Mouse (Mus musculus): Measurements from ENCODE around the gene E4f1. TPM values are rescaled to one million over a fixed set of nuclear protein-coding genes. Genes with fewer than 3 reads are reported as not detected.
A peak's percentile ranks its signal among the peaks of the same experiment; 100 is the strongest.

E4f1 gene
- polyA plus RNA-seq, 1 experiment from 2014 or later: 50.5 TPM

DNA sequence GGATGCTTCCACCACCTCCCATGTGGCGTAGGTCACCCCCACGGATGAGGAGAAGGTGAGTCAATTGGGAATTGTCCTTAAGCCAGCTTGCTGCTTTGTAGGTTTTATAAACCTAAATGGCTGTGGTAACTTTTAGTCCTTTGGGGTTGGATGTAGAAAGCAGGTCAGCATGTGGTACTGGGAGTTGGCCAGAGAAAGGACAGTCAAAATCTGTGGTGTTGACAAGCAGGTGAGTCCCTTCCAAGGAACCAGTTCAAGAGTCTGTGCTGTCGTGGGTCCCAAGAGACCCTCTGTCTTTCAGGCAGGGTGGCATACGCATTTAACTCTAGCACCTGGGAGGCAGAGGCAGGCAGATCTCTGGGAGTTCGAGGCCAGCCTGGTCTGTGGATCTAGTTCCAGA, 45.6 kb downstream of the E4f1 start:
- peaks cover 16% of the 10 kb centered on the region for H3K4me1 ChIP-seq (replicated peaks)
- no peak overlapping the region for H3K27ac ChIP-seq (replicated peaks)
- no peak overlapping the region for H3K9ac ChIP-seq
- no peak overlapping the region for H3K4me3 ChIP-seq
- H3K9me3 ChIP-seq: no peaks in the 10 kb centered on the region
- no peaks in the 10 kb centered on the region for H3K27me3 ChIP-seq
- no peak overlapping the region for H3K4me2 ChIP-seq
- 94% methylated on average over 5 of the region's 5 CpGs for WGBS
- no peak for ATAC-seq (ENCODE audit: low FRiP score, low read depth)
- H3K36me3 ChIP-seq: peaks cover 52% of the 10 kb centered on the region

DNA sequence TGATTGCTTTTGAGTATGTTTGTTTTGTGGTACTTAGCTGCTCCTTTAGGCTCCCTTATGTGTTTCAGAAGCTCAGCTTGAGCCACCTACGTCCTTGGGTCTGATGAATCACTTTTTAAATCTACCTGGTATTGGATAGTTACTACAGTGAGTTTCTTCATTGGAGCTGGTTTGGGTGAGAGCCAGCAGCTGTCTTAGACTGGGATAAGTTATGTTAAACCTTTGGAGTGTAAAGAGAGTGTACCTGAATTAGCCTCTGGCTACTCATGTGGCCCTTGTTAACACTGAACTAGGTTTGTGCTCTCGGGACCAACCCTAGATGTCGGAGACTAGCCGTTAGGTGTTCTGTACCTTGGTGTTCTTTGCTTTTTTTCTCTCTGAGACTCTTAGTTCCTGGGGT, 47.0 kb downstream of the E4f1 start:
- no peak for ATAC-seq (ENCODE audit: low FRiP score, low read depth)
- Histone ChIP-seq H3K36me3 (peaks cover 63% of the 10 kb centered on the region), H3K9ac (no peak overlapping the region), H3K4me2 (no peak overlapping the region), H3K27ac (replicated peaks) (no peak overlapping the region), H3K4me3 (no peak overlapping the region), H3K4me1 (replicated peaks) (peaks cover 12% of the 10 kb centered on the region), H3K9me3 (no peaks in the 10 kb centered on the region), H3K27me3 (no peaks in the 10 kb centered on the region)
- WGBS: 93% methylated on average over 4 of the region's 4 CpGs

DNA sequence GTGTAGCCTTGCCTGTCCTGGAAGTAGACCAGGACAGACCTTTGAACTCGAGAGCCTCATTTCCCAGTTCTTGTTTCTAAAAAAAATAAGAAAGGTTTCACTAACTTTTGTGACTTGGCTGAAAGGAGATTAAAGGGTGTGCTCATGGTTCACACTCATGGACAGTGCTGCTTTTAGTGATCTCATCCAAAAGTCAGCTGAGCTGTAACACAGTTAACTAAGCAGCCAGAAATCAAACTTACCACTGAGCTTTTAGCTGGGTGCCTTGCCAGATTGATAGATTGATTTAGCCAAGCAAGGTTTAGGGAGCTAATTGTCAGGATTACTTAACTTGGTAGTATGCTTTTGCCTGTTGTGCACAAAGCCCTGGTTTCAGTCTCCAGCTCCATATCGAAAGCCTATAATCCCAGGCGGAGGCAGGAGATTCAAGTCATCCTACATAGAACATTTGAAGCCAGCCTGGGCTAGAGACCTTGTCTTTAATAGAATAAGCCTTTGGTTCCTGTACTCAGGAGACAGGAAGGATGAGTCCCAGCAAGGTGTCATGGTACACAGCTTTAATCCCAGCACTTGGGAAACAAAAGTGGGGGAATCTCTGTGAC, 54.0 kb downstream of the E4f1 start:
- H3K9me3 ChIP-seq: no peaks in the 10 kb centered on the region
- no peak for ATAC-seq (ENCODE audit: low FRiP score, low read depth)
- H3K36me3 ChIP-seq: peaks cover 38% of the 10 kb centered on the region
- peaks cover 38% of the 10 kb centered on the region for H3K4me1 ChIP-seq (replicated peaks)
- H3K27ac ChIP-seq (replicated peaks): no peak overlapping the region
- peak overlapping the region; percentile 81 for H3K4me3 ChIP-seq
- H3K9ac ChIP-seq: no peak overlapping the region
- peak overlapping the region; percentile 92 for H3K4me2 ChIP-seq
- no peaks in the 10 kb centered on the region for H3K27me3 ChIP-seq
- WGBS: 85% methylated on average over 3 of the region's 3 CpGs

DNA sequence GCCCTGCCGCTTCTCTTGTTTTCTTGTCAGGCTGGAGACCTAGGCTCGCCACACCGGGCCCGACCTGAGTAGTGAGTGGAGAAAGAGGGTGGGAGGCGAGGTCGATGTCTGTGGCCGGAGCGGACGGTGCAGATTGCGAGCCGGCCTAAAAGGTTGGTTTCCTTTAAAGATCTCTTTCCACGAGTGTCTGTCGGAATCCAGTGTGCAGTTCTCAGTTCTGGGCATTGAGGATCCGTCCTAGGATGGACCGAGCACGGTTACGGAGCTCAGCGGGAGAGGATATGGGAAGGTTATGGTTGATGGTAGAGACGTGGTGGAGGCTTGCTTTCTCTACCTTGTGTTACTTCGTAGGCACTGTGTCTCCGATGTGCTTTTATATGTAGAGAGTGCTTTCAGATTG, 55.1 kb downstream of the E4f1 start:
- peaks cover 35% of the 10 kb centered on the region for H3K36me3 ChIP-seq
- H3K9ac ChIP-seq: peak overlapping the region; percentile 79
- no peaks in the 10 kb centered on the region for H3K9me3 ChIP-seq
- H3K27ac ChIP-seq (replicated peaks): peak overlapping the region; percentile 89
- peak overlapping the region; percentile 81 for H3K4me3 ChIP-seq
- peaks cover 38% of the 10 kb centered on the region for H3K4me1 ChIP-seq (replicated peaks)
- no peaks in the 10 kb centered on the region for H3K27me3 ChIP-seq
- H3K4me2 ChIP-seq: peak overlapping the region; percentile 92
- ATAC-seq (ENCODE audit: low FRiP score, low read depth): no peak
- 0% methylated on average over 21 of the region's 21 CpGs for WGBS

DNA sequence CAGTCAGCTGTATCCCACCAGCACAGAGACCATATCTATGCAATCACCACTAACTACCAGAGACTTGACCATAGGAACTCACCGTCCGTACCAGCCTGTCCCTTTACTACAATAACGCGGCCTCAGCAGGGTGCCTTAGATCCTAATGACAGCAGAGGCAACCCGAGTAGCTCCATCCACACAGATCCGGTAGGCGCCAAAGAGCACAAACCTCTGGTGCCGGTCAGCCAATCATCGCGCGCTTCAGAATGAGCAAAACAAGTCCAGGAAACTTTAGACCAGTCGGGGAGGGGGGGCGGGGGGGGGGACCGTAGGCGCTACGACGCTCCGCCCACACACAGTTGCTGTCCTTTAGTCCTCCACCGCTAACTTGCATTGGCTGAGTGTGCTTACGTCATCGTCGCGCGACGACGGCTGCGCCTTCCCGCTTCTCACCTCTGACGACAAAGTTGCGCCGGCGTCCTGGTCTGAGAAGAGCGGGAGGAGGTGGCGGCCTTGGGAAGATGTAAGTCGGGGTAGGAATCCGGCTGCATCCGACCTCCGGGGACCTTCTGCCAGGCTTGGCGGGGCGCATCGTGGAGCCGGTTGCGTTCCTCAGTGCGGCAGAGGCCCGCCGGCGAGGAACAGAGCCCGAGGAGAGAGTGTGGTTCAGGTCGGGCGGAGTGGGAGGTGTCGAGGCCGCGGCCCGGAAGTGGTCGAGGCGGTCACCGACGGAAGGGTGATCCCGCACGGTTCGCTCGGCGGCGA, 55.7 kb downstream of the E4f1 start, which contains the start of gene Rnps1:
Gene Rnps1 (plus strand): TSS at position 336 of the 747 bp plus-strand sequence.
- peak; percentile 95 for ATAC-seq (ENCODE audit: low FRiP score, low read depth)
- H3K27ac ChIP-seq (replicated peaks): peak within 1 kb of the TSS; percentile 89
- H3K9me3 ChIP-seq: no peaks in the 10 kb centered on the region
- H3K9ac ChIP-seq: peak within 1 kb of the TSS; percentile 79
- H3K4me3 ChIP-seq: peak within 1 kb of the TSS; percentile 81
- no peaks in the 10 kb centered on the region for H3K27me3 ChIP-seq
- peaks cover 35% of the 10 kb centered on the region for H3K36me3 ChIP-seq
- WGBS: under 1% methylated on average over 64 of the region's 64 CpGs
- peaks cover 38% of the 10 kb centered on the region for H3K4me1 ChIP-seq (replicated peaks)
- H3K4me2 ChIP-seq: peak within 1 kb of the TSS; percentile 92

DNA sequence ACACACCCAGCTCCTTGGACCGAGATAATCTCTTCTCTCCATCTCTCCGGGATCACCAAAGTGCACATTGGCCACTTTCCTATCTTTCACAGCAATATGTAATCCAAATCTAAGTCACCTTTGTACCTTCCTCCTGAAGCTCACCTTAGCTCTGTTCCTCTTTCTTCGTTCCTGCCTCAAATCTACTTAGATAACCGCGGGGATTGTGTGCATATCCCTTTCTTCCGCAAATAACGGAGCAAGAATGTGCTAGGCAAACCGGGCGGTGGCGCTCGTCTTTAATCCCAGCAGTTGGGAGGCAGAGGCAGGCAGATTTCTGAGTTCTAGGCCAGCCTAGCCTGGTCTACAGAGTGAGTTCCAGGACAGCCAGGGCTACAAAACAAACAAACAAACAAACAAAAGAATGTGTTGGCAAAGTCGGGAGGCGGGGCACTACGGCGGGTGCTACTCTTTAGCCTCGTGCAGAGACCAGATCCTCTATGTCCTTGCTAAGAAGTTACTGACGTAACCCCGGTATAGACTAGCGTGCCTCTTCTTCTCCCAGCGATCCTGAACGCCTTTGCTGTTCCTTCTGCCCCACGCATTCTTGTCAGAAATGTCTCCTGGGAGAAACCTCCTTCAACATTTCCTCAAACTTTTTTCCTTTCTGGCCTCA, 56.4 kb downstream of the E4f1 start:
- H3K9ac ChIP-seq: peak overlapping the region; percentile 40
- H3K4me2 ChIP-seq: peak overlapping the region; percentile 92
- peak; percentile 46 for ATAC-seq (ENCODE audit: low FRiP score, low read depth)
- peaks cover 38% of the 10 kb centered on the region for H3K4me1 ChIP-seq (replicated peaks)
- H3K27me3 ChIP-seq: no peaks in the 10 kb centered on the region
- H3K27ac ChIP-seq (replicated peaks): peak overlapping the region; percentile 89
- H3K36me3 ChIP-seq: peaks cover 34% of the 10 kb centered on the region
- H3K4me3 ChIP-seq: peak overlapping the region; percentile 81
- H3K9me3 ChIP-seq: no peaks in the 10 kb centered on the region
- 35% methylated on average over 22 of the region's 22 CpGs for WGBS

DNA sequence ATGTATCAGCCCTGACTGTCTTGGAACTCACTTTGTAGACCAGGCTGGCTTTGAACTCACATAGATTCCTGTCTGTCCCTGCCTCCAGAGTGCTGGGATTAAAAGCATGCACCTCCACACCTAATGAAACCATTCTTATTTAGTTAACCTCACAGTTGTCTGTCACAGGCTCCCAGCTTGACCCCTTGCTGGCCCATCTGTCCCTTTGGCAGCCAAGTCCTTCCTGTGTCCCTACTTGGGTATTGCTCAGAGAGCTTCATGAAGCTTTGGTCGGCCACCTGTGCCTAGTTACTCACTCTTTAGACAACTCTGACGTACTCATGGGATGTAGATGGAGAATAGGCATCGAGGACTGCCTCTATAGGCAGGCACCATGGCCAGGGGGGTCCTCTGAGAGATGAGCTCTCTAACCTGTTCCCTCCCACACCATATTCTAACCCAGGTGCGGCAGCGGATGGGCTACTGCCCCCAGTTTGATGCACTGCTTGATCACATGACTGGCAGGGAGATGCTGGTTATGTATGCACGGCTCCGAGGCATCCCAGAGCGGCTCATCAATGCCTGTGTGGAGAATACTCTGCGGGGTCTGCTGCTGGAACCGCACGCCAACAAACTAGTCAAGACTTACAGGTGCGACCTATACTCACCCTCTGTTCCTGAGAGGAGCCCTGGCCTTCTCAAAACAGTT, 62.9 kb downstream of the E4f1 start:
- no peaks in the 10 kb centered on the region for H3K27me3 ChIP-seq
- no peak overlapping the region for H3K27ac ChIP-seq (replicated peaks)
- 91% methylated on average over 12 of the region's 12 CpGs for WGBS
- H3K9ac ChIP-seq: no peak overlapping the region
- H3K4me2 ChIP-seq: no peak overlapping the region
- no peak overlapping the region for H3K4me3 ChIP-seq
- H3K4me1 ChIP-seq (replicated peaks): no peaks in the 10 kb centered on the region
- H3K36me3 ChIP-seq: peaks cover 73% of the 10 kb centered on the region
- no peak for ATAC-seq (ENCODE audit: low FRiP score, low read depth)
- no peaks in the 10 kb centered on the region for H3K9me3 ChIP-seq

DNA sequence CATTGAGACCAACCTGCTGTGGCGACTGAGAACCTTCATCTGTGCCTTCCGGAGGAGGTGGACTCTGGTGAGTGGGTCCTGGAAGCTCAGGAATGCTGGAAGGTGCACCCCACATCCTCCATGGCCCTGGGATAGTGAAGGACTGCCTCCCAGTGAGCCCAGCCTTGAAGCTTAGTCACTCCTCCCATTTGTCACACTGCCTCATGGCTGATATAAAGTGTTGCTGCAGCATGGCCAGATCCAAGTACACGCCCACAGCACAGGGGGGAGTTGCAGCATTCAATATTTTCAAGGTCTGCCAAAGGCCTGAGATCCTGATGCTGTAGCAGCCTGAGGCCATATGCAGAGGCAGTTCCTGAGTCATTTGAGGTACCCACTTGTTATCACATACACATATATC, 67.7 kb downstream of the E4f1 start:
- Histone ChIP-seq H3K4me1 (replicated peaks) (no peaks in the 10 kb centered on the region), H3K9me3 (no peaks in the 10 kb centered on the region), H3K27ac (replicated peaks) (no peak overlapping the region), H3K36me3 (peaks cover 75% of the 10 kb centered on the region), H3K9ac (no peak overlapping the region), H3K4me2 (no peak overlapping the region), H3K27me3 (no peaks in the 10 kb centered on the region), H3K4me3 (no peak overlapping the region)
- ATAC-seq (ENCODE audit: low FRiP score, low read depth): no peak
- WGBS: 83% methylated on average over 3 of the region's 3 CpGs

DNA sequence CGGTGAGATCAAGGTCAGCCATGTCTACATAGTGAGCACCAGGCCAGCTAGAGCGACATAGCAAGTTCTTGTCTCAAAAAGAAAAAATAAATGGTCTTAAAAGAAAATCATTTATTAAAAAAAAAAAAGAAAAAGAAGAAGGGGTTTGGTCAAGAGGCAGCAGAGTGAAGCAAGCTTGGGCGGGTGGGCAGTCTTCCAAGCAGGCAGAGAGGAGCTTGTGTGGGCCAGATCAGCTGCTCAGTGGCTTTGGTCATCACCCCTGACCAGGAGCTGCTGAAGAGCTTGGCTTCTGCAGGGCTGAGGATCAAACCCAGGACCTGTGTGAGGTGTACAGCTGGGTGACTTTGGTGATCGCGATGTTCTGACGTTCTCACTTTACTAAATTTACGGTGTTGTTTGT, 75.7 kb downstream of the E4f1 start:
- no peak overlapping the region for H3K27ac ChIP-seq (replicated peaks)
- H3K27me3 ChIP-seq: no peaks in the 10 kb centered on the region
- H3K36me3 ChIP-seq: peaks cover 42% of the 10 kb centered on the region
- H3K4me3 ChIP-seq: no peak overlapping the region
- H3K9ac ChIP-seq: no peak overlapping the region
- 90% methylated on average over 7 of the region's 7 CpGs for WGBS
- no peak overlapping the region for H3K4me2 ChIP-seq
- ATAC-seq (ENCODE audit: low FRiP score, low read depth): no peak
- no peaks in the 10 kb centered on the region for H3K9me3 ChIP-seq
- no peaks in the 10 kb centered on the region for H3K4me1 ChIP-seq (replicated peaks)

Other genes with a start within 250 kb of the E4f1 start
- 10.2 and 12.6 TPM in 2 replicates for gene Tedc2, start 249.5 kb downstream of the E4f1 start, polyA plus RNA-seq (2015; fragmentation: Nextera tagmentation; extraction: Ambion mirVana)
- gene Ccnf, start 218.8 kb downstream of the E4f1 start, polyA plus RNA-seq (2015; fragmentation: Nextera tagmentation; extraction: Ambion mirVana): 18.5 and 18.7 TPM in 2 replicates
- gene Abca17, start 119.2 kb downstream of the E4f1 start, polyA plus RNA-seq (2015; fragmentation: Nextera tagmentation; extraction: Ambion mirVana): 0.48 and 1.1 TPM in 2 replicates
- gene Abca3, start 118.4 kb downstream of the E4f1 start, polyA plus RNA-seq (2015; fragmentation: Nextera tagmentation; extraction: Ambion mirVana): 31.0 and 31.9 TPM in 2 replicates
- gene Rnps1, start 55.7 kb downstream of the E4f1 start, polyA plus RNA-seq (2015; fragmentation: Nextera tagmentation; extraction: Ambion mirVana): 301 and 335 TPM in 2 replicates
- 48.0 and 51.5 TPM in 2 replicates for gene Eci1, start 43.7 kb downstream of the E4f1 start, polyA plus RNA-seq (2015; fragmentation: Nextera tagmentation; extraction: Ambion mirVana)
- gene Dnase1l2, start 27.2 kb downstream of the E4f1 start, polyA plus RNA-seq (2015; fragmentation: Nextera tagmentation; extraction: Ambion mirVana): 6.8 and 7.2 TPM in 2 replicates
- 72.6 and 75.6 TPM in 2 replicates for gene Pgp, start 79 bp upstream of the E4f1 start, polyA plus RNA-seq (2015; fragmentation: Nextera tagmentation; extraction: Ambion mirVana)
- 0.34 and 0.77 TPM in 2 replicates for gene Bricd5, start 3.6 kb upstream of the E4f1 start, polyA plus RNA-seq (2015; fragmentation: Nextera tagmentation; extraction: Ambion mirVana)
- gene Mlst8, start 8.8 kb upstream of the E4f1 start, polyA plus RNA-seq (2015; fragmentation: Nextera tagmentation; extraction: Ambion mirVana): 35.4 and 36.0 TPM in 2 replicates
- 51.4 and 55.0 TPM in 2 replicates for gene Caskin1, start 18.3 kb upstream of the E4f1 start, polyA plus RNA-seq (2015; fragmentation: Nextera tagmentation; extraction: Ambion mirVana)
- 88.7 and 91.0 TPM in 2 replicates for gene Traf7, start 57.6 kb upstream of the E4f1 start, polyA plus RNA-seq (2015; fragmentation: Nextera tagmentation; extraction: Ambion mirVana)
- 6.3 and 8.2 TPM in 2 replicates for gene Rab26, start 63.9 kb upstream of the E4f1 start, polyA plus RNA-seq (2015; fragmentation: Nextera tagmentation; extraction: Ambion mirVana)
- 22.6 and 30.3 TPM in 2 replicates for gene Pkd1, start 79.5 kb upstream of the E4f1 start, polyA plus RNA-seq (2015; fragmentation: Nextera tagmentation; extraction: Ambion mirVana)
- 71.7 and 81.0 TPM in 2 replicates for gene Tsc2, start 162.3 kb upstream of the E4f1 start, polyA plus RNA-seq (2015; fragmentation: Nextera tagmentation; extraction: Ambion mirVana)
- gene Nthl1, start 162.4 kb upstream of the E4f1 start, polyA plus RNA-seq (2015; fragmentation: Nextera tagmentation; extraction: Ambion mirVana): 11.4 and 11.6 TPM in 2 replicates
- gene Slc9a3r2, start 180.0 kb upstream of the E4f1 start, polyA plus RNA-seq (2015; fragmentation: Nextera tagmentation; extraction: Ambion mirVana): 55.5 and 57.0 TPM in 2 replicates
- gene Npw, start 188.1 kb upstream of the E4f1 start, polyA plus RNA-seq (2015; fragmentation: Nextera tagmentation; extraction: Ambion mirVana): 0.31 and 0.54 TPM in 2 replicates
- gene Zfp598, start 199.4 kb upstream of the E4f1 start, polyA plus RNA-seq (2015; fragmentation: Nextera tagmentation; extraction: Ambion mirVana): 20.6 and 24.5 TPM in 2 replicates
- 234 and 241 TPM in 2 replicates for gene Syngr3, start 219.6 kb upstream of the E4f1 start, polyA plus RNA-seq (2015; fragmentation: Nextera tagmentation; extraction: Ambion mirVana)
- gene Gfer, start 225.8 kb upstream of the E4f1 start, polyA plus RNA-seq (2015; fragmentation: Nextera tagmentation; extraction: Ambion mirVana): 36.5 and 36.6 TPM in 2 replicates
- gene Noxo1, start 225.9 kb upstream of the E4f1 start, polyA plus RNA-seq (2015; fragmentation: Nextera tagmentation; extraction: Ambion mirVana): 1.5 and 2.3 TPM in 2 replicates
- 64.2 and 64.9 TPM in 2 replicates for gene Tbl3, start 237.3 kb upstream of the E4f1 start, polyA plus RNA-seq (2015; fragmentation: Nextera tagmentation; extraction: Ambion mirVana)
- gene Rnf151, start 247.8 kb upstream of the E4f1 start, polyA plus RNA-seq (2015; fragmentation: Nextera tagmentation; extraction: Ambion mirVana): not detected in 2 replicates
- gene Rps2, start 247.8 kb upstream of the E4f1 start, polyA plus RNA-seq (2015; fragmentation: Nextera tagmentation; extraction: Ambion mirVana): 753 and 774 TPM in 2 replicates